Mouse (Mus musculus) right cerebral cortex, postnatal 25 days (tissue): ENCODE measurements around the gene Lmnb2.

Experiments used
- DNase-seq: peaks from one replicate; pipeline ENCODE4 v3.0.0; 2022

The Lmnb2 gene

DNA sequence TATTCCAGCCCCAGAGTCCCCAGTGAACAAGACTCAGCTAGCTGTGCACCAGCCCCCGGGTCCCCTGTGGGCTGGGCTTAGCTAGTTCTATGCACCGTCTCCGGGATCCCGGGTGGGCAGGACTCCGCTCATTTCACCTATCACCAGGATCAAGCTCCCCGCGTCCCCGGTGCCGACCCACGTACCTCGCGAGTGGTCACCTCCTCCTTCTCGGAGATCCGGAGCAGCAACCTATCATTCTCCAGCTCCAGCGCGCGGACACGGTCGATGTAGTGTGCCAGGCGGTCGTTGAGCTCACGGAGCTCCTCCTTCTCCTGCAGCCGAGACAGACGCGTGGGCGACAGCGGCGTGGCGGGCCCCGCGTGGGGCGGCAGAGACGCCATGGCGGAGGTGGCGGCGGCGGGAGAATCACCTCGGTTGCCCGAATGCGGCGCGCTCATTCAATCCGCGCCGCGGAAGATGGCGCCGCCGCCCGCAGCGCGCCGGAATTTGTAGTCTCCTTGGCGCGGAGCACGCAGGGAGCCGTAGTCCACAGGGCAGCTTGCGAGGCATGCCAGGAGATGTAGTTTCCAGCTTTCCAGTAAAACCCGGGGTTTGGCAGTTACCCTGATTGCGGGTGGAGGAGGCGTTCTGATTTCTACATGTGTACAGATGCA is at the start of gene Lmnb2:
Lmnb2 (minus strand) TSS at position 467 of the 656 bp plus-strand sequence.
- DNase-seq = peak; percentile 85

GRCm38 (mm10) chr10:80967101-80967656 is 49.1 kb upstream of the Lmnb2 start:
- DNase-seq = no peak

DNA sequence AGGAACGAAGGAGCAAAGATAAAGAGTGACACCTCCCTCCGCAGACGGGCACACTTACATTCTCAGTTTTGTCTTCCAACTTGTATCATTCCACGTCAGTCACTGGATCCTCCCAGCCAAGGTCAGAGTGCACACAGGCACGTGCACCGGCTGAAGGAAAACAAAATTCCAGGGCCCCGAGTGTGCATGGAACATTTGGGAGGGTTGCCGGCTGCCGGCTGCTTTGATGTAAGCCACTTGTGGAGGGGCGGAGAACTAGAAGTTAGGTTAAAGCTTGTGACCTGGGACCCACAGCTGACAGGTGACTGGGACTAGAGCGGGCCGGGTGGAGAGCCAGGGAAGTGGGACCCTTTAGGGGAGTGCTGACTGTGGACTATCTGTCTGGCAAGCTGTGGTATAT is 48.3 kb upstream of the Lmnb2 start:
- DNase-seq = no peak

DNA sequence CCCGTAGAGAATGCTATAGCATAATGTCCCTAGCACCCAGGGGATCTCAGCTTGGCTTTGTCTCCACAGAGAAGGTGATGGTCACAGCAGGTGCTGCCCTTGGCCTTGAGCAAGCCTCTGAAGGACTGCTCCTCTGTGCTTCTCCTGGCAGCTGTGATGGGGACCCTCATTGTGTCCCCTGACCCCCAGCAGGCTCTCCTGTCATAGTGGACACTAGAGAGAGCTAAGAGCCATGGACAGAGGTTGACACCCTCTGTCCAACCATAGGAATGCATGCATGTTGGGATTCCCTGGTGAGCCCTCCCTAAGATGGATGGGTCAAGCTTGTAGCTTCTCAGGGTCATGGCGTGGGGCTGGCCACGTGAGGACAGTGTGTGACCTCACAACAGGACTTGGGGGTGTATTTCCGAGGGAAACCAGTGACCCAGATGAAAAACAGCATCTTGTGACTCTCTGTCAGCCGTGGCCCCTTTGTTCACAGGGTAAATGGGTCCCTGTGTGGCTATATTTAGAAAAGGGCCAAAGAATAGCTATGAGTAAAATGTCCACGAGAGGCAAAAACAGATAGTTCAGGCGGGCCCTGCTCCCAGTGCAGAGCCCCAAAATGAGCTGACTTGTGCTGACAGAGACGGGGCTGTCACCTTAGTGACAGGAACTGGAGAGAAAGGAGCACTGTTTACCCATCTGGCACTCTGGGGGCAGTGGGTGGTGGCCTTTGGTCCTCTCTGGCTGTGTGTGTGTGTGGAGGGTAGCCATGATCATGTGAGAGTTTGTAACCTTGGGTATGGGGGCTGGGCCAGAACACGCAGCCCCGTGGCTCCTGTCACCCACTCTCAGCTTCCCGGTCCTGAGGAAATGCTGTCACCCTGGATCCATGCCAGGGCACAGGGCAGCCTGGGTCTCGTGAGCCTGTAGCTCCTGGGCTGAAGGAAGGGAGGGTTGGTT is 45.3 kb upstream of the Lmnb2 start:
- no peak for DNase-seq

DNA sequence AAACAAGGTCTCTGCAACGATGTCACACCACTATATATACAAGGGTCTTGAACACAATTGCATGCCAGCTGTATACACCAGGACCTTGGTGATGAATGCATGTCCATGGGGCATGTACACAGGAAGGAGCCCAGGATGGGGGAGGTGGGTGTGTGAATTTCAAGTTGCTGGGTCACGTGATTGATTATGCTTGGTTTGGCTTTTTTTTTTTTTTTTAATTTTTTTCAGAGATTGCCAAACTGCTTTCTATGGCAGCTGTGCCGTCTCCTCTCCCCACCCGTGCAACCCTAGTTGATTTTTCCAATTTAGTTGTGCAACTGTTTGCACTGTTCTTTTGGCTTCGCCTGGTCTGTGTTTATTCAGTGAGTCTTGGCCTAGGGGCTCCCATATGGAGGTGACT is 44.5 kb upstream of the Lmnb2 start:
- no peak for DNase-seq

DNA sequence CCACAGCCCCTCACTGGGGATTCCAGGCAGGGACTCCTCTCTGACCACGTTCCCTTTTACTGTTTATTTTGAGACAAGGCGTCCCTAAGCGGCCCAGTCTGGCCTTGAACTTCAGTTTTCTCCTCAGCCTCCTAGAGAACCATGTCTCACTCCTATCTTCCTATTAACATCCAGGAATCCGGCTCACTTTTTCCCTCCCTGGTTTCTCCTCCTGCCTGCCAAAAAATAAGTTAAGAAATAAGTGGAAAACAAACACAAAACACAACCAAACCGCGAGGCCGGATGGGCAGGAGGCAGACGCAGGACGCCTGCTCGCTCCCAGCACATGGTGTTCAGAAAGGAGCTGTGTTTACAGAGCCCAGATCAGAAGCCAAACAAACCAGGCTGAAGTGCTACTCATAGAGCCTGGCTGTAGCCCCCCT is 44.0 kb upstream of the Lmnb2 start:
- no peak for DNase-seq

DNA sequence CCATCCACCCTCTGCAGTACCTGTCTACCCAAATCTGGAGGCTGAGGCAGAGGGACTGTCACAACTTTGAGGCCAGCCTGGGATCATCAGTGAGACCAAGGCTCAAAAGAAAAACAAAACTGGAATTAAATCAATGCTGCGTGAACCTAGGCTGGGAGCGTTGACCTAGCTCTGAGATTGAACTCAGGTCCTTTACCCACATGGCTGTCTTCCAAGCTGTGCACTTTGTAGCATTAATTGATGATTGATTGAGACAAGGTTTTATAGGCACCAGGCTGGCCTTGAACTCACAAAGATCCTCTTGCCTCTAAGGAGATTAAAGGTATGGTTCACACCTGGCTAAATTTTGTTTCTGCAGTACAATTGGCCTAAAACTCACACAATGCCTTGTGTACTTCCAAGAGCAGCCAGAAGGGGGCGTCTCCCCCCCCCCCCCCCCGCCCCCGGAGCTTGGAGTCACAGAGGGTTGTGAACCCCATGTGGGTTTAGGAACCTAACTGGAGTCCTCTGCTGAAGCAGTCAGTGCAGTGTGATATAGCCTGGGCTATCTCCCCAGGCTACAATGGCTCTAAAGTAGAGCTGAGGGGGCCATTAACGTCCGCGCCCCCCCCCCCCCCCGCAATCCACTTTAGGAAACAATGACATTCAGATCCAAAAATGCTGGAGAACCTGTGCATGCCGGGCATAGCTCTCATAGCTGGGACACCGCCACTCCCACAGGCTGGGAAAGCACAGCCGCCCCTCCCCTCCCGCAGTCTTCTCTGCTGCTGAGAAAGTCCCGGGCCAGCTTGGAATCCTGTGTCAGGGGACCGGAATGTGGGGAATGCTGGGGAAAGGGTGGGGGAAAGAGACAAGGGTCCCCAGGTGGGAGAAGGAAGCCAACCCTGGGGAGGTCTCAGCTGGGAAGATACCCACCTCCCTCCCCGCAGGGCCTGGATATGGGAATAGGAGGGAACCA is 42.8 kb upstream of the Lmnb2 start:
- no peak for DNase-seq

GRCm38 (mm10) chr10:80958979-80959637 is 41.1 kb upstream of the Lmnb2 start:
- DNase-seq = no peak

- no peak for DNase-seq
Measured at GRCm38 (mm10) chr10:80957791-80958190, 39.7 kb upstream of the Lmnb2 start.

DNA sequence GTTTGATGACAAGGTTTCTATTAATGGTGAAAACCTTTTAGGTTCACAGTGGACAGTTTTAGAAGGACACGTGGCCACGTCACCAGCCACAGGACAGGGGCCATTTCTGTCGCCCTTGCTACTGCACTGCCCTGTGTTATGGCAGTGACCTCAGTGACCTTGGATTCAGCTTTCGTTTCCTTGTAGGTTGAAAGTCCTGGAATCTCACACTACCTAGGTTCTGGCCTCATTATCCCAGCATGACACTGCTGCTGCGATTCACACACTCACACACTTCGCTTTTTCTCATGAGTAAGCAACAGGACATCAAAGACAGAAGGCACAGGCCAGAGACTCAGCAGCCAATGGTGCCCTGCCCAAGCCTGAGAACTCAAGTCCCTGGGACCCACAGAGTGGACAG is 38.9 kb upstream of the Lmnb2 start:
- no peak for DNase-seq

DNA sequence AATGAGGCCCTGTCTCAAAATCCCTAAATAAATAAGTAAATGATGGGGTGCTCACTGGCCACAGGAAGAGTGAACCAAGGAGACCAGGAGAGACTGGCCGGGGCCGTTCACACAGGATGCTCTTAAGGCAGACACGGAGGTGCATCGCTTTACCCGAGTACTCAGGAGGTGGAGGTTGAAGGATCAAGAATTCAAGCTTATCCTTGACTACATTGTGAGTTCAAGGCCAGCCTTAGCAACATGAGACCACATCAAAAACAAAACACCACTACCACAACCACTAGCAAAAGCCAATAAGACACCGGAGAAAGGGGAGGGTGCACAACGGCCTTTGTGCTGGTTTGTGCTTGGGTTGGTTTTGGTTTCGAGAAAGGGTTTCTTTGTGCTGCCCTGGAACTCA is 38.3 kb upstream of the Lmnb2 start:
- no peak for DNase-seq

GRCm38 (mm10) chr10:80955536-80955935 is 37.5 kb upstream of the Lmnb2 start:
- DNase-seq = peak; percentile 49

DNA sequence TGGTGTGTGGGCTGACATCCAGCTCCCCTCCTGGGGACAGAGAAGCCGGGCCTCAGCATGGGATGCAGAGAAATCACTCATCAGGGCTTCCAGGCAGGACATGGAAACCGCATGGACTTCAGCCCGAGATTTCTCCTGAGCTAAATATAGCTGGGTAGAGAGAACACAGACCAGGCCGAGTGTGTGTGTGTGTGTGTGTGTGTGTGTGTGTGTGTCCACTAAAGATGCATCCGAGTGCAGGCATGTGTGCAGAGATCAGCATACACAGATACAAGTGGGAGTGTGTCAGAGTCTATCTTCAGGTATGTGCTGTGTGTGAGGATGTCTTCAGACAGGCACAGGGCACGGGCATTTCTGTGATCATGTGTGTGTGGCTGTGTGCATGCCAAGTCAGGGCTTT is 36.8 kb upstream of the Lmnb2 start:
- DNase-seq = no peak

- no peak for DNase-seq
Measured at GRCm38 (mm10) chr10:80954415-80954814, 36.4 kb upstream of the Lmnb2 start.

GRCm38 (mm10) chr10:80952449-80952848 is 34.4 kb upstream of the Lmnb2 start:
- no peak for DNase-seq

DNA sequence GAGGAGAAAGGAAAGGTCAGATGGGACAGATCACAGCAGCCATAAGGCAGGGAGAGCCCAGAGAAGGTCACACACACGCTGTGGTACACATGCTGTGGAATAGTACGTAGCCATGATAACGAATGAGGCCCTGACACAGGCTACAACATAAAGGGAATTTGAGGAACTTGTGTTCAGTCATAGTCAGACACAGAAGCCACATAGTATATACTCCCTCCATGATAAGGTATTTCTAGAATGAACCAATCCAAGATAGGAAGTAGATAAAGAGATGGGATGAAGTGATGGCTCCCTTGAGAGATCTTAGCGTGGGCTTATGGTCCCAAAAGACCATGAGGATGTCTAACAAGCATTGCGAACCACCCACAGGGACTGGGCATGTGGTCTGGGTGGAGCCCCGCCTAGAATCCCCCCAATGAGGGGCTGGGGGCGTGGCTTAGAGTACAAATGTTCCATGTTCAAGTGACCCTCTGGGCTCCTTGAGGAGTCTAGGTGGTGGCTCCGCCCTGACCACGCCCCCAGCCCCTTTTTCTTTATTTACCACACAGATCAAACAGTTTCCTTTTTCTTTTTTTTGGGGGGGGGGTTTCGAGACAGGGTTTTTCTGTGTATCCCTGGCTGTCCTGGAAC is 33.8 kb upstream of the Lmnb2 start:
- no peak for DNase-seq

- no peak for DNase-seq
Measured at GRCm38 (mm10) chr10:80950314-80950713, 32.3 kb upstream of the Lmnb2 start.

DNA sequence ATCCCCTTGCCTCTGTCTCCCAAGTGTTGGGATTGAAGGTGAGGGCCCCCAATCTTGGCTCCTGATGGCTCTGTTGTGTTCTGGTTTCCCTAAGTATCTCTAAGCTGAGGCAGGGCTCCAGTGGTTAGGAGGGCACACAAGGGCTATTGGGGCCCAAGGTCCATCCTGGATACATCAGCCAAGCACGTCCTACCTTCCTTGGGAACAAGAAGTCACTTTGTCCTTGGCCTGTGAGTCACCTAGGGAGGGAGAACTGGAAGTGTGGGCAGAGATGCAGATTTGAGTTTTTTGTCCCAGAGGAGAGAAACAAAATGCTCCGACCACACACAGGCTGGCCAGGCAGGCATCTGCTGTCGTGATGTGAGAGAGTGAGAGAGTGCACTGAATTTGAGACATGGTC is 31.0 kb upstream of the Lmnb2 start:
- DNase-seq = no peak

DNA sequence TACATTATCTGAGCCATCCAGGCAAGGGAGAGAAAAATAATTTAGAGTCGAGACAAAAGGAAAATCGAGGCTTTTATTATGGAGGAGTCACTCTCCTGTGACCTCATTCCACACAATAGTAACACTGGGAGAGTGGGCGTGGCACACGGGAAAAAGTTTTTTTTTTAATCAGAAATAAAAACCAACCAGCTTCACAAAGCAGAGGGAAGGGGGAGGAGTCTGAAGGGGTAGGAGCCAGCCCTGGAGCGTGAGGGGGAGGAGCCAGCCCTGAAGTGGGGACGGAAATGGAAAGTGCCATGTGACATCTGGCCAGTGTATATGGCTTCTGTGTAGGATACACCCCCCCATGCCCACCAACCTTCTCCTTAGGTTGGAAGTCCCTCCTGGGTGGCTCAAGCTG is 30.5 kb upstream of the Lmnb2 start:
- no peak for DNase-seq

GRCm38 (mm10) chr10:80947802-80948201 is 29.8 kb upstream of the Lmnb2 start:
- DNase-seq = no peak

DNA sequence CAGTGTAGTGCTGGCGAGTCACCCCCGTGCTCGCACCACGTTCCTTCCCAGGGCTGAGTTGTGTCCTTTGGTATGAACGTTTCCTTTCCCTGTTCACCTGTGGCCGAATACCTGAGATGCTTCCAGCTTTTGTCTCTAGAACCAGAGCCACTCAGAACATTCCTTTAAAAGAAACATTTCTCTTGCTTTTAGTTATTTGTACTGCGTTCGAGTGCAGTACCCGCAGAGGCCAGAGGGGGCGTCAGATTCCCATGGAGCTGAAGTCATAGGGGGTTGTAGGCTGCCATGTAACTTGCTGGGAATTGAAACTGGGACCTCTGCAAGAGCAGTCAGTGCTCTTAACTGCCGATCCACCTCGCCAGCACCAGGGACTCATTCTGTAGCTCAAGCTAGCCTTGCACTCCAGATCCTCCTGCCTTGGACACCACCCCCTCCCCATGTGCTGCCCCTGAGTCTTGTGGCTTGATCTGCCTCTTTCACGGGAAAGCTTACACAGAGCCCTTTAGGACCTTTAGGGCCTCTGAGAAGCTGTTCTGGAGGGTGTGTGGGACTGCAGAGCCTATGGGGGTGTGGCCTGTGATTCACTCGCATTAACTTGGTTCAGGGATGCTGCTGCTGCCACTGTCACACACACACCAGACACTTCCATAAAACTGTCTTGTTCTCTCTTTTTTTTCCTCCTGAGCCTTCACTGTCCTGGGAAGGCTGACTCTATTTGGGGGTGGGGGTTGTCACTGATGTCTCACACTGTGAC is 28.8 kb upstream of the Lmnb2 start:
- no peak for DNase-seq
